Comparison of ENCODE assay signal across 19 mouse cellular contexts in genomic region chr2:110353302-110353970, GRCm38 (mm10). TPM values are rescaled to one million over a fixed set of nuclear protein-coding genes. Genes with fewer than 3 reads are reported as not detected.
DNase-seq lines count a peak whose midpoint lies in the region; ATAC-seq lines count a peak whose summit lies in the region.
"Had no signal": no experiment of that assay in that cellular context is flagged by ENCODE, and none has a peak within 500 bp of the region (broad histone marks: within the 10 kb centered on the region; RNA-seq: fewer than 3 reads in every experiment).

No protein-coding gene starts in this region.

- H3K4me2 ChIP-seq in limb, embryonic 12.5 days = no peak overlapping the region
- no peak overlapping the region for H3K4me2 ChIP-seq in limb, embryonic 13.5 days (replicated peaks)
- H3K4me2 ChIP-seq in limb, embryonic 15.5 days = no peak overlapping the region
- no peak overlapping the region for H3K4me2 ChIP-seq in midbrain, embryonic 15.5 days
- H3K4me2 ChIP-seq: forebrain, embryonic 12.5 days had no signal

- no peak overlapping the region for H3K4me3 ChIP-seq in limb, embryonic 12.5 days (replicated peaks)
- no peak overlapping the region for H3K4me3 ChIP-seq in limb, embryonic 10.5 days
- no peak overlapping the region for H3K4me3 ChIP-seq in limb, embryonic 13.5 days
- H3K4me3 ChIP-seq in limb, embryonic 15.5 days = no peak overlapping the region
- no peak overlapping the region for H3K4me3 ChIP-seq in midbrain, embryonic 15.5 days
- H3K4me3 ChIP-seq: erythroblast, embryonic 14.5 days; forebrain, embryonic 10.5 days; forebrain, embryonic 12.5 days had no signal

- no peaks in the 10 kb centered on the region for H3K36me3 ChIP-seq in limb, embryonic 12.5 days
- H3K36me3 ChIP-seq in limb, embryonic 10.5 days = no peaks in the 10 kb centered on the region
- H3K36me3 ChIP-seq in limb, embryonic 13.5 days = no peaks in the 10 kb centered on the region
- no peaks in the 10 kb centered on the region for H3K36me3 ChIP-seq in limb, embryonic 15.5 days
- no peaks in the 10 kb centered on the region for H3K36me3 ChIP-seq in midbrain, embryonic 15.5 days (replicated peaks)
- H3K36me3 ChIP-seq: forebrain, embryonic 10.5 days; forebrain, embryonic 12.5 days had no signal

- H3K4me1 ChIP-seq in limb, embryonic 12.5 days (replicated peaks) = peaks cover 5% of the 10 kb centered on the region; the same call in 1 of the 2 replicates
- no peaks in the 10 kb centered on the region for H3K4me1 ChIP-seq in limb, embryonic 10.5 days
- H3K4me1 ChIP-seq in limb, embryonic 13.5 days = peaks cover 17% of the 10 kb centered on the region; the same call in 1 of the 2 replicates
- peaks cover 6% of the 10 kb centered on the region for H3K4me1 ChIP-seq in limb, embryonic 15.5 days
- no peaks in the 10 kb centered on the region for H3K4me1 ChIP-seq in midbrain, embryonic 15.5 days

- H3K9me3 ChIP-seq in limb, embryonic 12.5 days = no peaks in the 10 kb centered on the region
- H3K9me3 ChIP-seq in limb, embryonic 10.5 days (replicated peaks) = no peaks in the 10 kb centered on the region
- no peaks in the 10 kb centered on the region for H3K9me3 ChIP-seq in limb, embryonic 13.5 days
- no peaks in the 10 kb centered on the region for H3K9me3 ChIP-seq in limb, embryonic 15.5 days
- no peaks in the 10 kb centered on the region for H3K9me3 ChIP-seq in midbrain, embryonic 15.5 days
- H3K9me3 ChIP-seq: forebrain, embryonic 10.5 days; forebrain, embryonic 12.5 days had no signal

- DNase-seq in limb, embryonic 10.5 days (ENCODE audit: low spot score) = no peak
- DNase-seq in frontal cortex, postnatal 25 days (ENCODE audit: low spot score in 2 of 2) = no peak
- DNase-seq: adrenal gland, adult 8-10 months; adrenal gland, postnatal 14 days; adrenal gland, postnatal 36 days; cerebellum, adult 11-12 months; cerebellum, adult 2 months; cerebellum, adult 9-10 months; cerebellum, postnatal 25 days had no signal

- H3K27me3 ChIP-seq in limb, embryonic 12.5 days = no peaks in the 10 kb centered on the region
- no peaks in the 10 kb centered on the region for H3K27me3 ChIP-seq in limb, embryonic 10.5 days (ENCODE audit: low read depth, poor library complexity, severe bottlenecking)
- no peaks in the 10 kb centered on the region for H3K27me3 ChIP-seq in limb, embryonic 13.5 days
- H3K27me3 ChIP-seq in limb, embryonic 15.5 days = no peaks in the 10 kb centered on the region
- no peaks in the 10 kb centered on the region for H3K27me3 ChIP-seq in midbrain, embryonic 15.5 days (replicated peaks)
- H3K27me3 ChIP-seq: forebrain, embryonic 12.5 days had no signal

- WGBS in limb, embryonic 12.5 days = 75% methylated on average over 5 of the region's 5 CpGs
- WGBS in limb, embryonic 10.5 days = 89% methylated on average over 5 of the region's 5 CpGs
- WGBS in limb, embryonic 13.5 days = 71% methylated on average over 5 of the region's 5 CpGs
- WGBS in limb, embryonic 15.5 days = 60% methylated on average over 5 of the region's 5 CpGs
- 67% methylated on average over 5 of the region's 5 CpGs for WGBS in midbrain, embryonic 15.5 days

- H3K9ac ChIP-seq in limb, embryonic 12.5 days (replicated peaks) = no peak overlapping the region
- H3K9ac ChIP-seq in limb, embryonic 13.5 days = no peak overlapping the region
- no peak overlapping the region for H3K9ac ChIP-seq in limb, embryonic 15.5 days
- H3K9ac ChIP-seq in midbrain, embryonic 15.5 days = no peak overlapping the region
- H3K9ac ChIP-seq: forebrain, embryonic 12.5 days had no signal

- peak overlapping the region; percentile 32; the same call in 1 of the 2 replicates for H3K27ac ChIP-seq in limb, embryonic 12.5 days
- H3K27ac ChIP-seq in limb, embryonic 10.5 days = no peak overlapping the region
- peak overlapping the region; percentile 78; the same call in 1 of the 2 replicates for H3K27ac ChIP-seq in limb, embryonic 13.5 days
- H3K27ac ChIP-seq in limb, embryonic 15.5 days = peak overlapping the region; percentile 65; the same call in 1 of the 2 replicates
- no peak overlapping the region for H3K27ac ChIP-seq in midbrain, embryonic 15.5 days
- H3K27ac ChIP-seq: forebrain, embryonic 10.5 days; forebrain, embryonic 12.5 days had no signal

- ATAC-seq in limb, embryonic 12.5 days (ENCODE audit: insufficient number of reproducible peaks, insufficient read depth, low FRiP score, low TSS enrichment, low read depth) = no peak
- ATAC-seq in limb, embryonic 13.5 days (ENCODE audit: low FRiP score, low read depth) = peak; percentile 67; the same call in 1 of the 2 replicates
- peak; percentile 67; the same call in 1 of the 2 replicates for ATAC-seq in limb, embryonic 15.5 days (ENCODE audit: insufficient number of reproducible peaks, low FRiP score, low TSS enrichment, low read depth)
- no peak for ATAC-seq in midbrain, embryonic 15.5 days (replicated peaks)
- ATAC-seq: forebrain, embryonic 14.5 days; forebrain, embryonic 16.5 days had no signal

RNA-seq across cellular contexts. Expression of gene Fibin, which starts 9.5 kb away (rescaled TPM):
- 65.8 and 70.4 TPM in 2 replicates for polyA plus RNA-seq in limb, embryonic 12.5 days (2016; fragmentation: Nextera tagmentation; extraction: Ambion mirVana)
- polyA plus RNA-seq in limb, embryonic 10.5 days (2016; fragmentation: Nextera tagmentation; extraction: Ambion mirVana) = 24.3 and 46.5 TPM in 2 replicates
- polyA plus RNA-seq in limb, embryonic 13.5 days (2015; fragmentation: Nextera tagmentation; extraction: Ambion mirVana) = 140 and 146 TPM in 2 replicates
- polyA plus RNA-seq in limb, embryonic 15.5 days (2015; fragmentation: Nextera tagmentation; extraction: Ambion mirVana) = 119 and 120 TPM in 2 replicates
- polyA plus RNA-seq in midbrain, embryonic 15.5 days (2015; fragmentation: Nextera tagmentation; extraction: Ambion mirVana) = 2.8 and 3.1 TPM in 2 replicates
- polyA plus RNA-seq: erythroblast, embryonic 14.5 days had no signal

RNA-seq across cellular contexts. Expression of gene Bbox1, which starts 39.1 kb away (rescaled TPM):
- polyA plus RNA-seq in limb, embryonic 12.5 days (2016; fragmentation: Nextera tagmentation; extraction: Ambion mirVana) = 0.24 and 0.43 TPM in 2 replicates
- polyA plus RNA-seq in limb, embryonic 10.5 days (2016; fragmentation: Nextera tagmentation; extraction: Ambion mirVana) = 0.19 TPM in 1 of 2 replicates, not detected in the other
- polyA plus RNA-seq in limb, embryonic 13.5 days (2015; fragmentation: Nextera tagmentation; extraction: Ambion mirVana) = 0.38 and 0.45 TPM in 2 replicates
- polyA plus RNA-seq in limb, embryonic 15.5 days (2015; fragmentation: Nextera tagmentation; extraction: Ambion mirVana) = 0.88 and 1.2 TPM in 2 replicates
- 0.14 and 0.89 TPM in 2 replicates for polyA plus RNA-seq in midbrain, embryonic 15.5 days (2015; fragmentation: Nextera tagmentation; extraction: Ambion mirVana)
- polyA plus RNA-seq: C2C12; erythroblast, embryonic 14.5 days; forebrain, embryonic 10.5 days; forebrain, embryonic 12.5 days had no signal

Comparison
In these comparisons a context has a peak if more than half of its experiments do, and no peak if none do; other contexts are left out.
1. ATAC-seq: peak in limb, embryonic 13.5 days (single experiment) and limb, embryonic 15.5 days (single experiment); none in limb, embryonic 12.5 days (single experiment) and midbrain, embryonic 15.5 days (single experiment).
2. H3K27ac ChIP-seq: peak in limb, embryonic 12.5 days (single experiment), limb, embryonic 13.5 days (single experiment) and limb, embryonic 15.5 days (single experiment); none in limb, embryonic 10.5 days (single experiment) and midbrain, embryonic 15.5 days (single experiment).